Mouse (Mus musculus): ENCODE measurements around the gene Efcab9.

GRCm38 (mm10) chr11:32565088-32565487, 33.2 kb upstream of the Efcab9 start:
- no peak for TF ChIP-seq CTCF (conservative IDR thresholded peaks at IDR 0.05; ENCODE audit: low read length)
- TF ChIP-seq NANOG (IDR thresholded peaks at IDR 0.05; ENCODE audit: borderline replicate concordance, low read length), result no peak
- TF ChIP-seq POU5F1 (IDR thresholded peaks at IDR 0.05; ENCODE audit: borderline replicate concordance, low read length), result no peak
